Mouse (Mus musculus) lung, postnatal 0 days (tissue): Measurements from ENCODE around the gene Kat2a. TPM values are rescaled to one million over a fixed set of nuclear protein-coding genes. Genes with fewer than 3 reads are reported as not detected.
"Not testable (repeated sequence)": the region's sequence is repeated elsewhere in the genome, so short reads cannot be mapped to it uniquely, and the experiment has no call there.

ENCODE experiments used
- ATAC-seq: fragments of 200-750 bp; cut with Nextera tagmentation; 2 replicates; pipeline ENCODE4 v1.8.0; 2017; ENCODE audit warnings: moderate library complexity
- DNase-seq: peaks from one replicate; pipeline ENCODE4 v3.0.0-alpha.2; 2016; ENCODE audit warnings: low spot score
- H3K27ac ChIP-seq: fragments of 300-500 bp; sonication (generic); 2 replicates; pipeline ENCODE4 v1.5.1; 2014; ENCODE audit warnings: antibody characterized with exemption, mild to moderate bottlenecking, low read length, mixed read lengths
- H3K27me3 ChIP-seq: fragments of 300-500 bp; sonication (generic); replicated peaks from 2 replicates; pipeline ENCODE4 v1.6.1; 2014; ENCODE audit warnings: low read length, mixed read lengths; ENCODE audit not compliant: insufficient read depth
- H3K36me3 ChIP-seq: fragments of 300-500 bp; sonication (generic); 2 replicates; pipeline ENCODE4 v1.6.1; 2014; ENCODE audit warnings: low read length, mixed read lengths; ENCODE audit not compliant: insufficient read depth
- H3K4me1 ChIP-seq: fragments of 300-500 bp; sonication (generic); 2 replicates; pipeline ENCODE4 v1.6.1; 2014; ENCODE audit warnings: antibody characterized with exemption, low read depth, low read length, mixed read lengths; ENCODE audit not compliant: insufficient read depth
- H3K4me2 ChIP-seq: fragments of 300-500 bp; sonication (generic); replicated peaks from 2 replicates; pipeline ENCODE4 v1.6.1; 2014; ENCODE audit warnings: low read depth, mild to moderate bottlenecking, low read length, moderate library complexity, mixed read lengths
- H3K4me3 ChIP-seq: fragments of 300-500 bp; sonication (generic); 2 replicates; pipeline ENCODE4 v1.5.1; 2014; ENCODE audit warnings: low read depth, low read length
- H3K9ac ChIP-seq: fragments of 300-500 bp; sonication (generic); replicated peaks from 2 replicates; pipeline ENCODE4 v1.6.1; 2014; ENCODE audit warnings: low read depth, mild to moderate bottlenecking
- H3K9me3 ChIP-seq: fragments of 300-500 bp; sonication (generic); 2 replicates; pipeline ENCODE4 v1.6.1; 2016; ENCODE audit warnings: low read length, mixed read lengths
- CTCF ChIP-seq: IDR thresholded peaks from 2 replicates; pipeline ENCODE4 v1.5.1; 2016; ENCODE audit warnings: antibody characterized with exemption, mild to moderate bottlenecking
- WGBS: fragments of 180-500 bp; shearing (Covaris S2); extraction: QIAGEN DNeasy Blood & Tissue Kit; methylation state at CpG from one replicate; pipeline ENCODE4 v1.1.7; 2014; 5-methylcytosine and 5-hydroxymethylcytosine counted together
- polyA plus RNA-seq: library from polyadenylated mRNA; unstranded; fragments of >200 nt; fragmentation: Nextera tagmentation; extraction: Ambion mirVana; gene quantifications from 2 replicates; pipeline ENCODE4 v1.2.1, GENCODE M21; 2015

Kat2a gene
- polyA plus RNA-seq, 1 experiment from 2014 or later = 14.2 TPM

- WGBS = 60% methylated on average over 2 of the region's 3 CpGs
- not testable (repeated sequence) for H3K4me2 ChIP-seq
Measured at GRCm38 (mm10) chr11:100655589-100655988, 56.7 kb downstream of the Kat2a start.

More at GRCm38 (mm10) chr11:100655589-100655988, 56.7 kb downstream of the Kat2a start:
- H3K36me3 ChIP-seq, DNase-seq, H3K9ac ChIP-seq, H3K27me3 ChIP-seq, ATAC-seq, H3K9me3 ChIP-seq, H3K27ac ChIP-seq, H3K4me1 ChIP-seq, H3K4me3 ChIP-seq: not testable (repeated sequence)
- peak; percentile 21 for TF ChIP-seq CTCF

Other genes starting within 250 kb of the Kat2a start
- gene Klhl11, start 239.7 kb downstream of the Kat2a start, polyA plus RNA-seq = 3.6 and 4.1 TPM in 2 replicates
- 85.7 and 92.9 TPM in 2 replicates for gene Acly, start 184.5 kb downstream of the Kat2a start, polyA plus RNA-seq
- gene Ttc25, start 166.9 kb downstream of the Kat2a start, polyA plus RNA-seq = 3.5 and 4.9 TPM in 2 replicates
- 31.4 and 33.8 TPM in 2 replicates for gene Cnp, start 137.6 kb downstream of the Kat2a start, polyA plus RNA-seq
- gene Nkiras2, start 93.2 kb downstream of the Kat2a start, polyA plus RNA-seq = 58.6 and 59.9 TPM in 2 replicates
- 99.1 and 113 TPM in 2 replicates for gene Dnajc7, start 92.3 kb downstream of the Kat2a start, polyA plus RNA-seq
- not detected in 2 replicates for gene Zfp385c, start 20.0 kb downstream of the Kat2a start, polyA plus RNA-seq
- gene Dhx58, start 8.2 kb downstream of the Kat2a start, polyA plus RNA-seq = 3.1 and 3.3 TPM in 2 replicates
- gene Hspb9, start 1.4 kb upstream of the Kat2a start, polyA plus RNA-seq = 0.51 TPM in 1 of 2 replicates, not detected in the other
- gene Rab5c, start 25.8 kb upstream of the Kat2a start, polyA plus RNA-seq = 25.3 and 30.4 TPM in 2 replicates
- 0.04 TPM in 1 of 2 replicates, not detected in the other for gene Kcnh4, start 47.5 kb upstream of the Kat2a start, polyA plus RNA-seq
- not detected in 2 replicates for gene Hcrt, start 50.5 kb upstream of the Kat2a start, polyA plus RNA-seq
- 4.9 and 6.4 TPM in 2 replicates for gene Ghdc, start 58.5 kb upstream of the Kat2a start, polyA plus RNA-seq
- 17.9 and 21.4 TPM in 2 replicates for gene Stat5b, start 138.3 kb upstream of the Kat2a start, polyA plus RNA-seq
- 6.2 and 7.1 TPM in 2 replicates for gene Stat5a, start 146.9 kb upstream of the Kat2a start, polyA plus RNA-seq
- 100 and 120 TPM in 2 replicates for gene Stat3, start 227.1 kb upstream of the Kat2a start, polyA plus RNA-seq